Mouse (Mus musculus) natural killer cell, adult 2 months (primary cell): ENCODE measurements at regions not wholly inside any gene's neighbourhood (a gene's known extent, or its start where the extent isn't known, plus 50 kb on each side); places are given as distances from the start of the nearest gene placed in this dataset.

ENCODE experiments used
- DNase-seq, 2 experiments: peaks; one replicate each; pipeline ENCODE4 v3.0.0; 2022; ENCODE audit warnings: low spot score in 2 of 2

GRCm38 (mm10) chr3:60917271-60917670, 85.3 kb upstream of the P2ry1 start:
- no peak for DNase-seq

GRCm38 (mm10) chr3:60926024-60926547, 76.5 kb upstream of the P2ry1 start:
- no peak for DNase-seq

- DNase-seq: no peak
Observed at GRCm38 (mm10) chr3:60928910-60929309, 73.7 kb upstream of the P2ry1 start.

- no peak for DNase-seq
Observed at GRCm38 (mm10) chr3:60934492-60934891, 68.1 kb upstream of the P2ry1 start.

- DNase-seq: no peak
Observed at GRCm38 (mm10) chr3:60941451-60941850, 61.1 kb upstream of the P2ry1 start.

- no peak for DNase-seq
Observed at GRCm38 (mm10) chr3:60948897-60949296, 53.7 kb upstream of the P2ry1 start.
